Mouse (Mus musculus) kidney, embryonic 15.5 days (tissue): ENCODE results near the gene Zmym6. TPM values are rescaled to one million over a fixed set of nuclear protein-coding genes. Genes with fewer than 3 reads are reported as not detected.
"Not testable (repeated sequence)": the region's sequence is repeated elsewhere in the genome, so short reads cannot be mapped to it uniquely, and the experiment has no call there.

Experiments used
- ATAC-seq: fragments of 200-750 bp; cut with Nextera tagmentation; replicated peaks from 2 replicates; pipeline ENCODE4 v1.8.0; 2017; ENCODE audit warnings: moderate TSS enrichment; ENCODE audit not compliant: low FRiP score
- H3K27ac ChIP-seq: fragments of 300-500 bp; sonication (generic); 2 replicates; pipeline ENCODE4 v1.5.1; 2015; ENCODE audit warnings: mild to moderate bottlenecking, inconsistent platforms
- H3K27me3 ChIP-seq: fragments of 300-500 bp; sonication (generic); 2 replicates; pipeline ENCODE4 v1.6.1; 2015; ENCODE audit warnings: inconsistent platforms
- H3K36me3 ChIP-seq: fragments of 300-500 bp; sonication (generic); 2 replicates; pipeline ENCODE4 v1.6.1; 2015; ENCODE audit warnings: inconsistent platforms
- H3K4me1 ChIP-seq: fragments of 300-500 bp; sonication (generic); 2 replicates; pipeline ENCODE4 v1.6.1; 2015; ENCODE audit warnings: inconsistent platforms
- H3K4me2 ChIP-seq: fragments of 300-500 bp; sonication (generic); 2 replicates; pipeline ENCODE4 v1.6.1; 2015; ENCODE audit warnings: moderate library complexity, mild to moderate bottlenecking, inconsistent platforms
- H3K4me3 ChIP-seq: fragments of 300-500 bp; sonication (generic); replicated peaks from 2 replicates; pipeline ENCODE4 v1.5.1; 2015; ENCODE audit warnings: mild to moderate bottlenecking, inconsistent platforms
- H3K9ac ChIP-seq: fragments of 300-500 bp; sonication (generic); 2 replicates; pipeline ENCODE4 v1.6.1; 2015; ENCODE audit warnings: mild to moderate bottlenecking, inconsistent platforms
- H3K9me3 ChIP-seq: fragments of 300-500 bp; sonication (generic); replicated peaks from 2 replicates; pipeline ENCODE4 v1.6.1; 2016; ENCODE audit warnings: inconsistent platforms
- WGBS: fragments of 180-500 bp; shearing (Covaris S2); methylation state at CpG from one replicate; pipeline ENCODE4 v1.1.7; 2015; ENCODE audit warnings: mixed read lengths; 5-methylcytosine and 5-hydroxymethylcytosine counted together
- polyA plus RNA-seq: library from polyadenylated mRNA; unstranded; fragments of >200 nt; fragmentation: Nextera tagmentation; extraction: Ambion mirVana; gene quantifications from 2 replicates; pipeline ENCODE4 v1.2.1, GENCODE M21; 2015

The Zmym6 gene
- polyA plus RNA-seq, 1 experiment from 2014 or later: 19.3 TPM

DNA sequence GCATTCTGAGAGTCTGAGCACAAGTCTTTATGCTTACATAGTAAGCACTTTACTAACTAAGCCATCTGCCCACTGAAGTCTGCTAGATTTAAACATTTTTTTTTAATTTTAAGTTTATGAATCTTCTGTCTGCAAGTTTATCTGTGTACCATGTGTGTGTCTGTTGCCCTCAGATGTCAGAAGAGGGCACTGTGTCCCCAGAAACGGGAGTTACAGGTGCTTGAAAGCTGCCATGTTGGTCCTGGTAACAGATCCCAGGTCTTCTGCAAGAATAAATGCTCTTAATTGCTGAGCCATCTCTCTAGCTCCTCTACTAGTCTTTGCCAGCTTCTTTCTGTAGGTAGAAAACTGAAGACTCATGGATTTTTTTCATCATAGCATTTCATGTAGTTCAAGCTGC is 2.3 kb upstream of the Zmym6 start:
- Histone ChIP-seq H3K4me3 (no peak overlapping the region), H3K27ac (no peak overlapping the region), H3K4me2 (no peak overlapping the region), H3K4me1 (peaks cover 10% of the 10 kb centered on the region), H3K9ac (no peak overlapping the region), H3K36me3 (no peaks in the 10 kb centered on the region), H3K9me3 (no peaks in the 10 kb centered on the region), H3K27me3 (no peaks in the 10 kb centered on the region)
- ATAC-seq: no peak
- 60% methylated on average over 1 of the region's 1 CpGs for WGBS

GRCm38 (mm10) chr4:127080806-127081205 is 3.6 kb downstream of the Zmym6 start:
- H3K4me2 ChIP-seq: no peak overlapping the region
- H3K27ac ChIP-seq: no peak overlapping the region
- ATAC-seq: no peak
- H3K4me1 ChIP-seq: peaks cover 10% of the 10 kb centered on the region
- H3K36me3 ChIP-seq: no peaks in the 10 kb centered on the region
- no peak overlapping the region for H3K9ac ChIP-seq
- WGBS: 41% methylated on average over 1 of the region's 1 CpGs
- no peaks in the 10 kb centered on the region for H3K9me3 ChIP-seq
- H3K27me3 ChIP-seq: no peaks in the 10 kb centered on the region
- no peak overlapping the region for H3K4me3 ChIP-seq

DNA sequence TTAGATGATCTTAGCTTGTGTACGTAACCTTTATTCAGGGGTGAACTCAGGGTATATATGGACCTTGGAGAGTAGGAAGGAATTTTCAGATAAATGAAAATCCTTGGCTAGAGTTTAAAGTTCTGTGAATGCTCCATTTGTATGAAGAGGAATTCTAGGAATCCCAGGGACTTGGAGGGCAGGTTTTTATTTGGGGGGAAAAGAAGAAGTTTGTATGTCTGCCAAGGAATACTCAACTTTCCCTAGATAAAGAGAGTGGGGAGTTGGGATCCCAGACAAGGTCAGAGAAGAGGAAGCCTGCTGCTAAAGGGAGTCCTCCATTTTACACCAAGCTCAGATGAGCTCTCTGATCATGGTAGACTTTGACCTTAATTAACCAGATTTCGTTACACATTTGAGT is 5.9 kb downstream of the Zmym6 start:
- Histone ChIP-seq H3K27ac (no peak overlapping the region), H3K4me3 (no peak overlapping the region), H3K36me3 (peaks cover 6% of the 10 kb centered on the region; the same call in 1 of the 2 replicates), H3K9ac (no peak overlapping the region), H3K27me3 (no peaks in the 10 kb centered on the region), H3K4me1 (peaks cover 4% of the 10 kb centered on the region), H3K9me3 (no peaks in the 10 kb centered on the region), H3K4me2 (no peak overlapping the region)
- no peak for ATAC-seq
- 82% methylated on average over 2 of the region's 2 CpGs for WGBS

DNA sequence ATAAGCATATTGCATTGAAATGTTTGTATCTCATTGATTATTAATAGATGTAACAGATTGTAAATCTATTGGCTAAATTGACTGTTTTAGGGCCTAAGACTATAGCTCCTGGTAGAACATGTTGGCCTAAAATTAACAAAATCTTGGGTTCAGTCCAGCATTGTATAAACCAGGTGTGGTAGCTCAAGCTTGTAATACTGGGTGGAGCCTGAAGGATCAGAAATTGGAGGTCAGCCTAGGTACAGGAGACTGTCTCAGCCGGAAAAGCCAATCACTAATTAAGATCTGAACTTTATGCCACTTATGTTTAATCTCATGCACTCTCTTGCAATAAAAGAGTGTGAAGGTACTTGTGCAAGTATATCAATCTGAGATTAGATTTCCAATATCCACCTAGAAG is 8.6 kb downstream of the Zmym6 start:
- Histone ChIP-seq H3K27me3 (no peaks in the 10 kb centered on the region), H3K9ac (no peak overlapping the region), H3K9me3 (no peaks in the 10 kb centered on the region), H3K4me3 (no peak overlapping the region), H3K27ac (no peak overlapping the region), H3K36me3 (peaks cover 22% of the 10 kb centered on the region), H3K4me1 (no peaks in the 10 kb centered on the region), H3K4me2 (no peak overlapping the region)
- WGBS: 93% methylated on average over 1 of the region's 1 CpGs
- no peak for ATAC-seq

DNA sequence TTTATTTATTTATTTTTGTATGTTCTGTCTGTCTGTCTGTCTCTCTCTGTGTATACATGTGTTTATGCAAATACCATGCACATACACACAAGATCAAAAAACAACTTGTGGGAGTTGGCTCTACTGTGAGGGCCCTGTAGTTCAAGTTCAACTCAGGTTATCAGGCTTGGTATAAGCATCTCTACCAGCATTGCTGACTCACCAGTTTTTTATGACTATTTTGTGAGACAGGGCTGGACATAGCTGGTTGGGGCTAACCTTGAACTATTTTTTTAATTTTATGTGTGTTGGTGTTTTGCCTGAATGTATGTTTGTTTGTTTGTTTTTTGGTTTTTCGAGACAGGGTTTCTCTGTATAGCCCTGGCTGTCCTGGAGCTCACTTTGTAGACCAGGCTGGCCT is 14.0 kb downstream of the Zmym6 start:
- H3K4me2 ChIP-seq: no peak overlapping the region

DNA sequence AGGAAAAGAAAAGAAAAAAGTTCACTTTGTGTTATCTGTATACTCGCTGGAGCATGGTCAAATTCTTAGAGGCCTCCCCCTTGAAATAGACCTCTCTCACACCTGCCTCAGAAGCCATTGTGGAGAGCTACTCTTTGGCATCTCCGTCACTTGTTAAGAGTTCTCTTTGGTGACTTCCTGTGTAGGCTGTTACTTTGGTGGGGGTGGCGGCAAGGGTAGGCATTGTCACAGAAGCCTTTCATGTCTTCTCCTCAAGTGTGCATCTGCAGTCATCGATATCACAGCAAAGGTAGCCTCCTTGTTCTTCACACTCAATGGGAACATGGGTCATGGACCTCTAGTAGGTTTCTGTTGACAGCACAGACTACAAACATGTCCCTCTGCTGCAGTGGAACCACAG is 17.9 kb downstream of the Zmym6 start:
- Histone ChIP-seq H3K9ac (no peak overlapping the region), H3K4me3 (no peak overlapping the region), H3K4me1 (no peaks in the 10 kb centered on the region), H3K27me3 (no peaks in the 10 kb centered on the region), H3K4me2 (no peak overlapping the region), H3K36me3 (peaks cover 8% of the 10 kb centered on the region), H3K9me3 (no peaks in the 10 kb centered on the region), H3K27ac (no peak overlapping the region)
- no peak for ATAC-seq
- 93% methylated on average over 4 of the region's 4 CpGs for WGBS

More for the DNA sequence above, 14.0 kb downstream of the Zmym6 start:
- Histone ChIP-seq H3K27me3 (no peaks in the 10 kb centered on the region), H3K9me3 (no peaks in the 10 kb centered on the region), H3K4me1 (no peaks in the 10 kb centered on the region), H3K9ac (no peak overlapping the region), H3K36me3 (peaks cover 30% of the 10 kb centered on the region), H3K4me3 (no peak overlapping the region), H3K27ac (no peak overlapping the region)
- ATAC-seq: no peak
- WGBS: 91% methylated on average over 1 of the region's 1 CpGs

DNA sequence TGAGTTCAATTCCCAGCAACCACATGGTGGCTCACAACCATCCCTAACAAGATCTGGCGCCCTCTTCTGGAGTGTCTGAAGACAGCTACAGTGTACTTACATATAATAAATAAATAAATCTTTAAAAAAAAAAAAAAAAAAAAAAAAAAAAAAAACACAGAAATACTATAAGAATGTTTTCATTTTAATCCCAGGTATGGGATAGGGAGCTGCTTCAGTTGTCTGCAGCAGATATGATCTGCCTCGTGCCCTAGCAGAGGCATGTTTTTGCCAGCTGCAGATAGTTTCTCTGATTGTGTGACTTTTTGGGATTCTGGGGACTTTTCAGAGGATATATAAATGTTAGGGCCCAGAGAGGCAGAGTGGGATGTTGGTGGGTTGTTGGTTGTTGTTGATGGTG is 22.4 kb downstream of the Zmym6 start:
- ATAC-seq, H3K27me3 ChIP-seq, H3K4me3 ChIP-seq, H3K4me1 ChIP-seq, H3K4me2 ChIP-seq, H3K9me3 ChIP-seq, H3K9ac ChIP-seq, H3K27ac ChIP-seq: not testable (repeated sequence)
- H3K36me3 ChIP-seq: peaks cover 12% of the 10 kb centered on the region
- 77% methylated on average over 2 of the region's 2 CpGs for WGBS

DNA sequence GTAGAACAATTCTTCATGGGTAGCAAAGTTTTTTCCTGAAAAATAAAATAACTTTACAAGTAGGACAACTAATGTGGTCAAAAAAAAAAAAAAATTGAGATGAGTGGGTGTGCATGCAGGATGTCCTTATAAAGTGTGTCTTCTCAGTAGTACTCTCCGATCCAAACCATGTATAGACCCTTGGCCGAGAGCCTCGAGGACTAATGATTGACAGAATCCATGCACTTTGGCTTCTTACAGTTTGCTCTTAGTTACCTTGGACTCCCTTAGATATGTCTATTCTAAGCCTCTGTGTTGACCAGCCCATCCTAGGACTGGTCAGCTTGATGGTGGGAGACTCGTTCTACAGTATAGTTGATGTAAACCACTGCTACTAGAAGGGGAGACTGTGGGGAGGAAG is 30.4 kb downstream of the Zmym6 start:
- ATAC-seq: no peak
- Histone ChIP-seq H3K4me3 (no peak overlapping the region), H3K9me3 (no peaks in the 10 kb centered on the region), H3K9ac (no peak overlapping the region), H3K4me2 (no peak overlapping the region), H3K4me1 (no peaks in the 10 kb centered on the region), H3K27me3 (no peaks in the 10 kb centered on the region), H3K27ac (no peak overlapping the region), H3K36me3 (peaks cover 31% of the 10 kb centered on the region)
- WGBS: 91% methylated on average over 4 of the region's 4 CpGs

- Histone ChIP-seq H3K9me3 (no peaks in the 10 kb centered on the region), H3K27me3 (no peaks in the 10 kb centered on the region), H3K36me3 (peaks cover 34% of the 10 kb centered on the region), H3K4me1 (no peaks in the 10 kb centered on the region), H3K4me3 (no peak overlapping the region), H3K27ac (no peak overlapping the region), H3K4me2 (no peak overlapping the region), H3K9ac (no peak overlapping the region)
- no peak for ATAC-seq
- 65% methylated on average over 4 of the region's 4 CpGs for WGBS
Observed at GRCm38 (mm10) chr4:127110570-127110969, 33.4 kb downstream of the Zmym6 start.

DNA sequence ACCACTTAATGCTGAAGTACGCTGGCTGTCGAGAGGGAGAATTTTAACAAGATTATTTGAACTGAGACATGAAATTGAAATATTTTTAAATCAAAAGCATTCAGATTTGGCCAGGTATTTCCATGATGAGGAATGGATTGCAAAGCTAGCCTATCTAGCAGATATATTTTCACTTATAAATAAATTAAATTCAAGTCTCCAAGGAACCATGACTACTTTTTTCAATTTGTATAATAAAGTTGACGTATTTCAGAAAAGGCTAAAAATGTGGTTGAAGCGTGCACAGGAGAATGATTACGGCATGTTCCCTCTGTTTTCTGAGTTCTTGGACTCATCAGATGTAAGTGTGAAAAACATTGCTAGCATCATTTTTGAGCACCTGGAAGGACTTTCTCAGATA is 46.2 kb downstream of the Zmym6 start, which contains the start of gene Tmem35b:
Gene Tmem35b (plus strand): TSS at position 301 of the 400 bp plus-strand sequence.
- H3K9me3 ChIP-seq: no peaks in the 10 kb centered on the region
- H3K4me1 ChIP-seq: peaks cover 9% of the 10 kb centered on the region
- H3K36me3 ChIP-seq: peaks cover 6% of the 10 kb centered on the region; the same call in 1 of the 2 replicates
- WGBS: 96% methylated on average over 5 of the region's 5 CpGs
- no peaks in the 10 kb centered on the region for H3K27me3 ChIP-seq
- no peak within 1 kb of the TSS for H3K27ac ChIP-seq
- H3K4me2 ChIP-seq: no peak within 1 kb of the TSS
- H3K4me3 ChIP-seq: no peak within 1 kb of the TSS
- H3K9ac ChIP-seq: no peak within 1 kb of the TSS
- no peak for ATAC-seq

- Histone ChIP-seq H3K4me2 (no peak overlapping the region), H3K27ac (no peak overlapping the region), H3K4me1 (peaks cover 9% of the 10 kb centered on the region), H3K27me3 (no peaks in the 10 kb centered on the region), H3K9me3 (no peaks in the 10 kb centered on the region), H3K9ac (no peak overlapping the region), H3K36me3 (peaks cover 15% of the 10 kb centered on the region; the same call in 1 of the 2 replicates), H3K4me3 (no peak overlapping the region)
- no peak for ATAC-seq
- 90% methylated on average over 1 of the region's 1 CpGs for WGBS
Observed at GRCm38 (mm10) chr4:127124331-127124730, 47.1 kb downstream of the Zmym6 start.

GRCm38 (mm10) chr4:127125834-127126463 is 48.8 kb downstream of the Zmym6 start:
- ATAC-seq: peak; percentile 97
- WGBS: under 1% methylated on average over 35 of the region's 35 CpGs
- H3K4me3 ChIP-seq: peak overlapping the region; percentile 70
- H3K4me2 ChIP-seq: peak overlapping the region; percentile 81
- peaks cover 9% of the 10 kb centered on the region for H3K4me1 ChIP-seq
- peak overlapping the region; percentile 64 for H3K27ac ChIP-seq
- peak overlapping the region; percentile 78 for H3K9ac ChIP-seq
- no peaks in the 10 kb centered on the region for H3K9me3 ChIP-seq
- H3K27me3 ChIP-seq: no peaks in the 10 kb centered on the region
- H3K36me3 ChIP-seq: peaks cover 17% of the 10 kb centered on the region; the same call in 1 of the 2 replicates

DNA sequence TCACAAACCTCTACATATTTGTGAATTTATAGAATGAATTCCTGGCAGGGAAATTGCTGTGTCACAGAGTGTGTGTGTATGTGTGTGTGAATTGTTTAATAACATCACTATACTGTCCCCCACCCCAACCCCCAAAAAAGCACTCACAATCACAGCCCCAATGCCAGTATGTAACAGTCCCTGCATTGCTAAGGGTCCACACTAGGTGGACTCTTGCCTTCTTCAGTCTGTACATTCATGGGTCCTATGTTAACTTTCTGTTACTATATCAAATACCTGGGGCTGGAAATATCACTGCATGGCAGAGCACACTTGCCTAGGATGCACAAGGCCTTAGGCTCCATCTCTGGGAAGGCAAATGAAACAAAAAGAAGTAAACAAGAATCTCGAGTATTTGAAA is 57.5 kb downstream of the Zmym6 start:
- no peak overlapping the region for H3K27ac ChIP-seq
- no peak overlapping the region for H3K9ac ChIP-seq
- H3K4me1 ChIP-seq: no peaks in the 10 kb centered on the region
- no peak overlapping the region for H3K4me2 ChIP-seq
- H3K9me3 ChIP-seq: no peaks in the 10 kb centered on the region
- no peak overlapping the region for H3K4me3 ChIP-seq
- no peak for ATAC-seq
- H3K27me3 ChIP-seq: no peaks in the 10 kb centered on the region
- WGBS: 64% methylated on average over 1 of the region's 1 CpGs
- H3K36me3 ChIP-seq: no peaks in the 10 kb centered on the region
